Mouse (Mus musculus) bone marrow macrophage, adult 2 months (primary cell): ENCODE results near the gene Golph3. TPM values are rescaled to one million over a fixed set of nuclear protein-coding genes. Genes with fewer than 3 reads are reported as not detected.
"Not testable (repeated sequence)": the region's sequence is repeated elsewhere in the genome, so short reads cannot be mapped to it uniquely, and the experiment has no call there.

Experiments
- H3K27ac ChIP-seq: 2 replicates; pipeline ENCODE4 v1.5.1; 2012; ENCODE audit warnings: low read depth, low read length; ENCODE audit not compliant: insufficient read depth
- H3K4me1 ChIP-seq: 2 replicates; pipeline ENCODE4 v1.6.1; 2012; ENCODE audit warnings: low read length; ENCODE audit not compliant: control insufficient read depth, insufficient read depth
- H3K4me3 ChIP-seq: 2 replicates; pipeline ENCODE4 v1.5.1; 2012; ENCODE audit warnings: mild to moderate bottlenecking, low read length, moderate library complexity; ENCODE audit not compliant: insufficient read depth
- CTCF ChIP-seq: IDR thresholded peaks from 2 replicates; pipeline ENCODE4 v1.5.1; 2012; ENCODE audit warnings: low read depth, mild to moderate bottlenecking, low read length, moderate library complexity
- POLR2A ChIP-seq: IDR thresholded peaks from 2 replicates; pipeline ENCODE4 v1.6.1; 2012; ENCODE audit warnings: mild to moderate bottlenecking, low read depth, low read length, borderline replicate concordance
- polyA plus RNA-seq: library from polyadenylated mRNA; stranded (reverse); fragments of >200 nt; gene quantifications from 2 replicates; pipeline ENCODE4 v1.2.4, GENCODE M21; 2012; ENCODE audit not compliant: missing spikeins, insufficient read depth, insufficient read length

Gene Golph3
- polyA plus RNA-seq, 1 experiment, result 99.3 TPM

DNA sequence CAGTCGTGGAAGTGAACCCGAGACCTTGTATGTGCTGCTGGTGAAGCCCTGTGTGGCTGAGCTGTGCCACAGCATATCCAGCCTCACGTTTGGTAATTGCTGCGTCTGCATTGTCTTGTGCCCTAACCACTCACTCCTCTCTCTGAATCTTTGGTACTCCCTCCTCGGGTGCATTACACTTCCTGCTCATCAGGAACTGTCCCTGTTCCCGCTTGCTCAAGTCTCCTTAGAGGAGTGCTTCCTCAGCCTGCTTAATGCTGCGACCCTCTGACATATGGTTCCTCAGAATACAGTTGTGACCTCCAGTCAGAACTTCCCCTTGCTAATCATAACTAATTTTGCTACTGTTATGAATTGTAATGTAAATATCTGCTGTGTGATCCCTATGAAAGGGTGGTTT, 34.7 kb downstream of the Golph3 start:
- Histone ChIP-seq H3K4me1 (0 out of 2 replicates have a peak, but pooled peaks cover 2% of the 10 kb centered on the region), H3K27ac (no peak overlapping the region), H3K4me3 (no peak overlapping the region)
- TF ChIP-seq POLR2A (no peak), CTCF (no peak)

DNA sequence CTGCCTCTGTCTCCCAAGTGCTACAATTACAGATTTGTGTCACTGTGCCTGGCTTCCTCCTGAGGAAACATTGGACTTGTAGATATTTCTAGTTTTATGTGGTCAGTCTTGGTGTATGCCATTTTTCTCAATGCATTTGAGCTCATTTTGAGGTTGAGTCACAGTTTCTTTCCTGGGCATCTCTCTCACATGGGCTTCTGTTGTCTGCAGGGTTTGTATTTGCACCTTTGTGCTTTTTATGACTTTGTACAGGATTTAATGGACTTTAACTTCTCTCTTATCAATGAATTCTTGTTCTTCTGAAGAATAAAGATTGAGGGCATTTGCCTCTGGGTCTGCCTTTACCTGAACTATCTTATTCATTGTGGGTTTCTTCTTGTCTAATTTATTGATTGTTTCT, 36.2 kb downstream of the Golph3 start:
- H3K4me1 ChIP-seq, result 0 out of 2 replicates have a peak, but pooled peaks cover 2% of the 10 kb centered on the region
- no peak overlapping the region for H3K4me3 ChIP-seq
- H3K27ac ChIP-seq, result no peak overlapping the region
- no peak for TF ChIP-seq CTCF
- no peak for TF ChIP-seq POLR2A

DNA sequence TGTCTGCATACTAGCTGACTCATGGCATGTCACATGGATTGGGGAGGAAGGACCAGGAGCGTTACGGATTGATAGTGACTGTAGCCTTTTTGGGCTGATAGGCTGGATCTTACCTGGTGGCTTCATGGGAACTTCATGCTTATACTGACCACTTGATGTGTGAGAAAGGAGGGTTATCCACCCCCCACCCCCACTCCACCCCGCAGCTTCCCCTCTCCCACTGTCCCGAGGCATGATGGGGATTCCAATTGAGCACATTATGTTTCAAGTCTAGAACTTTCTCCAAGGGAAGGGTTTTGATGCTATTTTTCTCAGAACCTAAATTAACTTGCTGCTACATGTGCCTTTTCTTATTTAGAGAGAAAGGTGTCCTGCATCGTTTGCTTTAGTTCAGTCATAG, 37.1 kb downstream of the Golph3 start:
- TF ChIP-seq CTCF, result no peak
- no peak for TF ChIP-seq POLR2A
- H3K4me3 ChIP-seq, result no peak overlapping the region
- no peak overlapping the region for H3K27ac ChIP-seq
- H3K4me1 ChIP-seq, result 0 out of 2 replicates have a peak, but pooled peaks cover 2% of the 10 kb centered on the region

DNA sequence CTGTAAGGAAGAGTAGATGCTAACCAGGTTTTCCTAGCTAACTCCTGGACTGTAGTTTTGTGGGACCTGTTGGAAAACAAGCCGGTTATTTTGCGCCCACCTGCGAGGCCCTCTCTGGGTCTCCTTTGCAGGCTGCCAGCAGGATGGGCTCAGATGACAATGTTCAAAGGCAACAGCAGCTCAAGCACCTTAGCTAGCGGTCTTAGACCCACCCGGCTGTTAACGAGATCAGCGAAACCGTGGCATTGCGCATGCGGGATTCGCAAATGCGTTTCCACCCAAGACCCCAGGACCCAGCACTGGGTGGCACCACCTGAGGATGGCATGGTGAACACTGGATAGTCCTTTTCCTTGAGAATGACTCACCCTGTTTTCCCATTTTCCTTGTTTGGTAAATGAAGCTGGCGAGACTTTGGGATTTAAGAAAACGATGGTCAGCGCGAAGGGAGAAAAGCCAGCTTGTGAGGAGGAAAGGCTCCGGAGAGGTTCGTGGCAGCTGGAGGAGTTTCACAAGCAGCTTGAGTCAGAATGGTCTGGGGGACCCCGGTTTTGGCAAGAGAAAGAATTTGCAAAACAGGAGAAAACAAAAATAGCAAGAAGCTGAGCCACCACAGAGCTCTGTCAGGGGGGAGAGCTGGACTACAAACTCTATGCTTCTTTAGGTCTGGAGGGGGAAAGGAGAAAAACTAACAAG, 39.4 kb downstream of the Golph3 start:
- TF ChIP-seq POLR2A (no peak), CTCF (no peak)
- Histone ChIP-seq H3K27ac (no peak overlapping the region), H3K4me3 (no peak overlapping the region), H3K4me1 (0 out of 2 replicates have a peak, but pooled peaks cover 1% of the 10 kb centered on the region)

DNA sequence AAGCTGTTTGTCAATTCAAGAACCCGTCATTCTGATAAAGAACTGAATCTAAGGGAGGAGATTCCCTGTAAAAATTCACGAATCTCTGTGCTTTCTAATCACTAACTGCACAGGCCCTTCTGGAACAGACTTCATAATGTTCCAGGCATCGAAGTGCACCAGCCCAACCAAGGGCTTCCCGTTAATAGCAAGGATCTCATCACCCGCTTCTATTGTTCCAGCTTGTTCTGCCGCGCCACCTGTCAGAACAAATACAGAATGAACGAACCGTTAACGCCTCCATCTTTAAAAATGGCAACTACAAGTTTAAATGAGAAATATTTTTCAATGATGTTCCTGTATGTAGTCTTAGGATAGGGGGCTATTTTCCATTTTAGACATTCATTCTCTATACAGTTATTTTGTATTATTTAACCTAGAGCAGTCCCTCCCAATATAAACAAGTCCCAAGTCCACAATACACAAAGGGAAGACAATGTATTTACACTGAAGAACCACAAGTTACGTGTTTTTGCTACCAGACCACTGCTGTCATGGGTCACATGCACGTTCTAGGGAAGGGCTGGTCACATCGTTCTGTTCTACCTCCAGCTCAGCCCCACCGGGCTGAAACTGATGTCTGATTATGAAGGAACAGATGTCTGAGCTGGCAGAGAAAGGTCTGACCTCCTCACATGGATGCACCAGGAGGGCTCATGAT, 40.9 kb downstream of the Golph3 start:
- Histone ChIP-seq H3K27ac (no peak overlapping the region), H3K4me1 (no peaks in the 10 kb centered on the region), H3K4me3 (no peak overlapping the region)
- no peak for TF ChIP-seq CTCF
- no peak for TF ChIP-seq POLR2A

DNA sequence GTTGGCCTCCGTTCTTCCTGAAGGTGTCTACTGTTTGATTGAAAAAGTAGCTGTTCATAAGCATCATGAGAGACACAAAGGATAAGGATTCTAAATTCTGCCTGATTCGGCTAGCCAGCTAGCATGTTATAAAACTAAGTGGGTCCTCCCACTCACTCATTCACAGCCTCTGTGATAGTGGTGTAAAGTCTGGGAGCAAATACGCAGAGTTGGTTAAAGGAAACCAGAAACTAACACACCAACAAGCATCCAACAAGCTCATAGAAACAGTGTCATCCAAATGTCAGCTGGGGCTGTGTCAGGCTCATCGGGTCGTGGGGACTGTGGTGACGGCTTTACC, 41.4 kb downstream of the Golph3 start:
- TF ChIP-seq CTCF (no peak), POLR2A (no peak)
- H3K4me1 ChIP-seq, result no peaks in the 10 kb centered on the region
- H3K4me3 ChIP-seq, result no peak overlapping the region
- no peak overlapping the region for H3K27ac ChIP-seq

DNA sequence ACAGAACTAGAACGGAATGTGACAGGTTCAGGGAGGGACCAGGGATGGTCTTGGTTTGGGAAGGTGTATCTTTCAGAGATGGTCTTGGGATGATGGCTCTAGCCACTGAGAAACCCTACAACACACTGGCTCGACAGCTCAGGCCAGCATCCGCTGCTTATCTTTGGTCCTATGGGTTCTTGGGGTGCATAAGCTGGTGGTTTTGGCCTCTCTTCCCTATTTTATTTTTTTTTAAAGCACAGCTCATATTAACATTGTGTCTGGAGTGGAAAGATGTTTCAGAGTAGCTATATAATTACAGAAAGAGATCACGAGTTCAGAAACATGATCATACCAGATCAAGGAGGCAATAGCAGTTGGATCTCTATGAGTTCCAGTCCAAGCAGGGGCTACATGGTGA, 42.8 kb downstream of the Golph3 start:
- TF ChIP-seq CTCF (no peak), POLR2A (no peak)
- Histone ChIP-seq H3K4me1 (no peaks in the 10 kb centered on the region), H3K4me3 (no peak overlapping the region), H3K27ac (no peak overlapping the region)

DNA sequence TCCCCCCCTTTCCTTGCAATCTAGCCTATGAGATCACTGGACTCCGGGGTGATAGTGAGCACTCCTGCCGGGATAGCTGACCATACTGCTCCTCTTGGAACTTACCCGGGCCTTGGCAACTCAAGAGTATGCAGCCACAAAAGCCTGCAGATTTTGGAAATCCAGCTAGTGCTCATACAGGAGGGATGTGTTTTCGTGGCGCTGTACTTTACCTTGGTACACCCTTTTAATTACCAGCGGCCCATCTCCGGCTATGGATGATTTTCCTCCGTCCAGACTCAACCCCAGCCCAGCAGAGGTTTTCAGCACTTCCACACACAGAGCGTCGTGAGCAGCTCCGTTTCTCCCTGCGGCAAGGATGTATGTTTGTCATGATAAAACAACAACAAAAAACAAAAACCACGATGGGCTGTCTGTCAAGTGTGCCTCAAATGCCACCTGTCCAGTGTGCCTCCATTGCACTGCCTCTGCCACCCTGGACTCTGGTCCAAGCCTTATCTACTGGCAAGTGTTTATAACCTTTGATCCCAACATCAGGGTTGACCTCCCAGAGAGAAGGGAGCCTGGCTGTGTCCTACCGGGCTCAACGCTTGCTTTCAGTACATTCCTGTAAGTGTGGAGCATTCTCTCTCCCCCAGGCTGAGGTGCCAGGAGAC, 44.3 kb downstream of the Golph3 start:
- no peak overlapping the region for H3K27ac ChIP-seq
- no peaks in the 10 kb centered on the region for H3K4me1 ChIP-seq
- H3K4me3 ChIP-seq, result no peak overlapping the region
- no peak for TF ChIP-seq POLR2A
- TF ChIP-seq CTCF, result no peak

DNA sequence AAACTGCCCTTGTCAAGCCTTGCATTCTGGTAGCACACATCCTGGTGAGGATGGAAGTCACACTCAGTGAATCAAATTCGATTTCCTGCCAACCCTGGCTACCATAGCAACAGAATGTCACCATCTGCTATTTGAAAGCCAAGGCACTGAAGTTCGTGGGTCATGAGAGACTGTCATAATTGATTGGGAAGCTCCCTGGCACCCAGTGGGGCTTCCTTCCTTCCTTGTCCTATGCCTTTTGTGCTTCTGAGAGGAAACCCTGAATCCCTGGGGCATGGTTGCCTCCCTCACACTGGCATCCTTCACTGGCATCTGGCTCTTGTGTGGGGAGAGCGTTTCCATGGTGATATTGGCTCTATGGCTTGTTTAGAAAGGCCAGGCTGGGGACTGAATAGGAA, 44.8 kb downstream of the Golph3 start:
- no peak for TF ChIP-seq CTCF
- TF ChIP-seq POLR2A, result no peak
- H3K4me3 ChIP-seq, result no peak overlapping the region
- H3K4me1 ChIP-seq, result no peaks in the 10 kb centered on the region
- no peak overlapping the region for H3K27ac ChIP-seq

DNA sequence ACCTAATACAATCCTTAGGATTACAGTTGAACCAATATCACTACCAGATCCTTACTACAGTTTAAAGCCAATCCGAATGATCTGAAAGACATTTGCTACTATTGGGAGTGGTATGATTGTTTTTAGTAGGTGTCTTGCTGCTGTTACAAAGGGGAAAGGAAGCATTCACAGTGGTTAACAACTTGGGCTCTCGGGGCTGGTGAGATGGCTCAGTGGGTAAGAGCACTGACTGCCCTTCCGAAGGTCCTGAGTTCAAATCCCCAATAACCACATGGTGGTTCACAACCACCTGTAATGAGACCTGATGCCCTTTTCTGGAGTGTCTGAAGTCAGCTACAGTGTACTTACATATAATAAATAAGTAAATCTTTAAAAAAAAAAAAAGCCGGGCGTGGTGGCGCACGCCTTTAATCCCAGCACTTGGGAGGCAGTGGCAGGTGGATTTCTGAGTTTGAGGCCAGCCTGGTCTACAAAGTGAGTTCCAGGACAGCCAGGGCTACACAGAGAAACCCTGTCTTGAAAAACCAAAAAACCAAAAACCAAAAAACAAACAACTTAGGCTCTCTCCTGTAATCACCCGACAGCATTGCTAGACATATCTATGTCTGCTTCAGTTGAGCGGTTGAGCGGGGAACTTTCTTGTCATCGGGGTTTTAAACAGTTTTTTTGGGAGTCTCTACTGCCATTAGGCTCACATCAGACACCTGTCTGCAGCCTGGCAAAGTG, 45.5 kb downstream of the Golph3 start:
- not testable (repeated sequence) for H3K27ac ChIP-seq, H3K4me3 ChIP-seq, H3K4me1 ChIP-seq
